Mouse (Mus musculus): ENCODE data around the gene Tmem52.

DNA sequence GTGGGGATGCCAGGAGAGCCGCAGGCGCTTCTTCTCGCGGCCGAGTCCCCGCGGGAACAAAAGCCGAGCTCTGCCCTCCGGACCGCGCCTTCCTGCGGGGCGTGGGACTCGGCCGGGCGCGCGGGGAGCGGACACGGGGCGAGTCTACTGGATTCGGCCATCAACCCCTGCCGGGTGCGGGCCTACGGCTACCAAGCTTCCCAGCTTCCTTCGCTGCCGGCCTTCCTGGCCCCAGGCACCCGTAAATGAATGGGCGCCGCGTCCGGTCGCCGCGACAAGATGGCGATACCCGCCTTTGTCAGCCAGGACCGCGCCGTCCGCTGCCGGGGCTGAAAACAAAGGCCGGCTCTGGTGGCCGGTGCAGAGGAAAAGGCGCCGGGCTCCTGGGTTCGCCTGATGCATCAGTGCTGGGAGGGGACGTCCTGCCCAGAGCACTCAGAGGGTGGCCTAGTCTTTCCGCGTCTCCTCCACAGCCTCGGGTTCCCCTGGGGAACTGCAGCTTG lies 23.3 kb downstream of the Tmem52 start:
- no peak for TF ChIP-seq CTCF (conservative IDR thresholded peaks at IDR 0.05; ENCODE audit: low read length)
- TF ChIP-seq POU5F1 (IDR thresholded peaks at IDR 0.05; ENCODE audit: borderline replicate concordance, low read length) = no peak
- no peak for TF ChIP-seq NANOG (IDR thresholded peaks at IDR 0.05; ENCODE audit: borderline replicate concordance, low read length)

Data from E14TG2a.4 (cell line).